Mouse (Mus musculus): ENCODE results near the gene Actb.
"Not testable (repeated sequence)": the region's sequence is repeated elsewhere in the genome, so short reads cannot be mapped to it uniquely, and the experiment has no call there.

Gene Actb

GRCm38 (mm10) chr5:142901846-142902505 is 4.6 kb downstream of the Actb start:
- no peak for DNase-seq

- peak in 1 of 2 experiments; percentile 72 for DNase-seq
Observed at GRCm38 (mm10) chr5:142901355-142901802, 5.2 kb downstream of the Actb start.

GRCm38 (mm10) chr5:142900651-142901050 is 5.9 kb downstream of the Actb start:
- no peak for DNase-seq

GRCm38 (mm10) chr5:142899932-142900533 is 6.5 kb downstream of the Actb start:
- DNase-seq: no peak

- no peak for DNase-seq
Observed at GRCm38 (mm10) chr5:142899057-142899601, 7.4 kb downstream of the Actb start.

- DNase-seq: no peak
Observed at GRCm38 (mm10) chr5:142898316-142898715, 8.2 kb downstream of the Actb start.

- no peak for DNase-seq
Observed at GRCm38 (mm10) chr5:142897568-142898248, 8.8 kb downstream of the Actb start.

- no peak for DNase-seq
Observed at GRCm38 (mm10) chr5:142896713-142897112, 9.8 kb downstream of the Actb start.

GRCm38 (mm10) chr5:142896192-142896591 is 10.4 kb downstream of the Actb start:
- no peak for DNase-seq

GRCm38 (mm10) chr5:142894918-142895613 is 11.5 kb downstream of the Actb start, which contains the start of gene Fbxl18:
Gene Fbxl18, minus strand, starts transcription at chr5:142895421.
- DNase-seq: peak; percentile 95 to 96

GRCm38 (mm10) chr5:142891396-142891795 is 15.2 kb downstream of the Actb start:
- DNase-seq: no peak

GRCm38 (mm10) chr5:142887533-142887932 is 19.0 kb downstream of the Actb start:
- DNase-seq: not testable (repeated sequence)

GRCm38 (mm10) chr5:142886761-142887160 is 19.8 kb downstream of the Actb start:
- DNase-seq: no peak

GRCm38 (mm10) chr5:142886181-142886580 is 20.4 kb downstream of the Actb start:
- no peak for DNase-seq

- DNase-seq: no peak
Observed at GRCm38 (mm10) chr5:142882471-142882870, 24.1 kb downstream of the Actb start.

- DNase-seq: peak; percentile 55 to 66
Observed at GRCm38 (mm10) chr5:142881936-142882335, 24.6 kb downstream of the Actb start.

- peak; percentile 68 to 85 for DNase-seq
Observed at GRCm38 (mm10) chr5:142880806-142881516, 25.6 kb downstream of the Actb start.

- DNase-seq: no peak
Observed at GRCm38 (mm10) chr5:142880246-142880645, 26.3 kb downstream of the Actb start.

GRCm38 (mm10) chr5:142879318-142880175 is 27.0 kb downstream of the Actb start:
- DNase-seq: peak; percentile 82 to 90

GRCm38 (mm10) chr5:142878570-142878969 is 28.0 kb downstream of the Actb start:
- DNase-seq: no peak
